Mouse (Mus musculus) hindbrain, embryonic 16.5 days (tissue): Measurements from ENCODE around the gene Neu1. TPM values are rescaled to one million over a fixed set of nuclear protein-coding genes. Genes with fewer than 3 reads are reported as not detected.

ENCODE experiments used
- ATAC-seq: fragments of 200-750 bp; cut with Nextera tagmentation; 2 replicates; pipeline ENCODE4 v1.8.0; 2017; ENCODE audit warnings: moderate TSS enrichment, moderate library complexity
- H3K27ac ChIP-seq: fragments of 300-500 bp; sonication (generic); 2 replicates; pipeline ENCODE4 v1.5.1; 2014; ENCODE audit warnings: low read depth, mild to moderate bottlenecking, control low read depth, low read length, moderate library complexity
- H3K27me3 ChIP-seq: fragments of 300-500 bp; sonication (generic); replicated peaks from 2 replicates; pipeline ENCODE4 v1.6.1; 2014; ENCODE audit warnings: low read length; ENCODE audit not compliant: control insufficient read depth, insufficient read depth
- H3K36me3 ChIP-seq: fragments of 300-500 bp; sonication (generic); 2 replicates; pipeline ENCODE4 v1.6.1; 2014; ENCODE audit warnings: mild to moderate bottlenecking, low read length, moderate library complexity, mixed read lengths; ENCODE audit not compliant: control insufficient read depth, insufficient read depth
- H3K4me1 ChIP-seq: fragments of 300-500 bp; sonication (generic); 2 replicates; pipeline ENCODE4 v1.6.1; 2014; ENCODE audit warnings: low read depth, low read length; ENCODE audit not compliant: control insufficient read depth, insufficient read depth
- H3K4me2 ChIP-seq: fragments of 300-500 bp; sonication (generic); 2 replicates; pipeline ENCODE4 v1.6.1; 2014; ENCODE audit warnings: mild to moderate bottlenecking, low read length, control low read depth, moderate library complexity
- H3K4me3 ChIP-seq: fragments of 300-500 bp; sonication (generic); 2 replicates; pipeline ENCODE4 v1.5.1; 2014; ENCODE audit warnings: mild to moderate bottlenecking, low read length, control low read depth, moderate library complexity
- H3K9ac ChIP-seq: fragments of 300-500 bp; sonication (generic); 2 replicates; pipeline ENCODE4 v1.6.1; 2014; ENCODE audit warnings: low read depth, mild to moderate bottlenecking, control low read depth, low read length, moderate library complexity
- H3K9me3 ChIP-seq: fragments of 300-500 bp; sonication (generic); 2 replicates; pipeline ENCODE4 v1.6.1; 2014; ENCODE audit warnings: mild to moderate bottlenecking, low read length, moderate library complexity; ENCODE audit not compliant: control insufficient read depth
- WGBS: fragments of 180-500 bp; shearing (Covaris S2); extraction: QIAGEN DNeasy Blood & Tissue Kit; methylation state at CpG from one replicate; pipeline ENCODE4 v1.1.7; 2014; 5-methylcytosine and 5-hydroxymethylcytosine counted together
- polyA plus RNA-seq: library from polyadenylated mRNA; unstranded; fragments of >200 nt; fragmentation: Nextera tagmentation; extraction: Ambion mirVana; gene quantifications from 2 replicates; pipeline ENCODE4 v1.2.1, GENCODE M21; 2015

The Neu1 gene
- polyA plus RNA-seq, 1 experiment from 2014 or later = 41.7 TPM

DNA sequence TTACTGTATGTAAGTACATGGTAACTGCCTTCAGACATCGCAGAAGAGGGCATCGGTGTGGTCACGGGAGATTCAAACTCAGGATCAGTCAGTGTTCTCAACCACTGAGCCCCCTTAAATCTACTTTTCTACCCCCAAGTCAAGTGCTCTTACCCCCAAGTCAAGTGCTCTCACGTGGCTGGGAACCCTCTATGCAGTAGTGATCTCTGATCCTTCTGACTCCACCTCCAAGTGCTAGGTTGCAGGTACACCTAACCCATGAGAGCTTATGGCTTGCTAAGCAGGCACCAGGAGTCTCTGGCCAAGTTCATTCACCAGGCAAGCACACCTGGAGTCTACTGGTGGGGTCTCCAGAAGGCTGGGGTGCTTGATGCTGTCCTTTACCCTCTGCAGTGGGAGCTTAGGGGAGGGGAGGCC is 18.5 kb downstream of the Neu1 start:
- H3K4me2 ChIP-seq = no peak overlapping the region
- H3K36me3 ChIP-seq = peaks cover 6% of the 10 kb centered on the region
- no peaks in the 10 kb centered on the region for H3K27me3 ChIP-seq
- H3K4me3 ChIP-seq = no peak overlapping the region
- H3K9me3 ChIP-seq = no peaks in the 10 kb centered on the region
- H3K27ac ChIP-seq = no peak overlapping the region
- H3K4me1 ChIP-seq = peaks cover 11% of the 10 kb centered on the region
- no peak overlapping the region for H3K9ac ChIP-seq
- ATAC-seq = no peak
- WGBS = 43% methylated on average over 4 of the region's 4 CpGs

DNA sequence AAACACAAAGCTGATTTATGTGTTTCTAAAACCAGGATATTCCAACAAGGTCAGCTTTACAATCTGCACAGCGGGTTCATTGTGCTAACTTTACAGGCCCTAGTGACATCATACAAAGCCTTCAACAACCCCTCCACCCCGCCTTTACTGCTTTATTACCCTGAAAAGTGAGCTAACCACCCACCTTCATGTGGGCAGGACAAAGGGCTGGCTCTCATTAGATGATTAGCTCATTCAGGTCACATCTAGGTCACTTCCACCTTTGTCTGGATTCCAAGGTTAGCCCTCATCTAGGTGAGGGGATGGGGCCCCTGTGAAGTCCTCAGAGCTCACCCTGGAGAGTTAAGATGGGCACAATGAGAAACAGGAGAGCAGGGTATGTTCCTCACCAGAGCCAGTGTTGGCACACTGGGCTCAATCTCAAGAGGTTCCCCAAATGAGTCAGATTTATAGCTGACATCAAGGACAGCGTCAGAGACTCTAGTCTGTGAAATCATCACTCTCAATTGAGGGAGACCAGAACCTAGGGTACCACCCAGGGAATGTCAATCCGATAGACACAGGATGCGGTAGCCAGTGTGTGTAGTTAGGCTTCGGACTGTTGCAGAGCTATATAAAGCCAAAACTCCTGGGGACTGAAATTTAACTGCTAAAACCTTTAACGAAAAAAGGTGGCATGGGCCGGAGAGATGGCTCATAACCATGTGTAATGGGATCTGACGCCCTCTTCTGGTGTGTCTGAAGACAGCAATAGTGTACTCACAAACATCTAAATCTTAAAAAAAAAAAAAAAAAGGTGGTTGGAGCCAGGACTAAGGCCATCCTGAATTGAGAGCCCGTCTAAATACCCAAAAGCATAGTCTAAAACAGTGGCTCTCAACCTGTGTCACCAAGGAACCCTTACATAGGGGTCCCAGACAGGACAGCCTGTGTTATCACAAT is 19.7 kb downstream of the Neu1 start:
- Histone ChIP-seq H3K27me3 (no peaks in the 10 kb centered on the region), H3K9ac (peak overlapping the region; percentile 93), H3K36me3 (peaks cover 6% of the 10 kb centered on the region), H3K4me1 (peaks cover 11% of the 10 kb centered on the region), H3K27ac (peak overlapping the region; percentile 51), H3K4me2 (peak overlapping the region; percentile 64), H3K9me3 (no peaks in the 10 kb centered on the region), H3K4me3 (peak overlapping the region; percentile 78)
- 24% methylated on average over 10 of the region's 10 CpGs for WGBS
- no peak for ATAC-seq

DNA sequence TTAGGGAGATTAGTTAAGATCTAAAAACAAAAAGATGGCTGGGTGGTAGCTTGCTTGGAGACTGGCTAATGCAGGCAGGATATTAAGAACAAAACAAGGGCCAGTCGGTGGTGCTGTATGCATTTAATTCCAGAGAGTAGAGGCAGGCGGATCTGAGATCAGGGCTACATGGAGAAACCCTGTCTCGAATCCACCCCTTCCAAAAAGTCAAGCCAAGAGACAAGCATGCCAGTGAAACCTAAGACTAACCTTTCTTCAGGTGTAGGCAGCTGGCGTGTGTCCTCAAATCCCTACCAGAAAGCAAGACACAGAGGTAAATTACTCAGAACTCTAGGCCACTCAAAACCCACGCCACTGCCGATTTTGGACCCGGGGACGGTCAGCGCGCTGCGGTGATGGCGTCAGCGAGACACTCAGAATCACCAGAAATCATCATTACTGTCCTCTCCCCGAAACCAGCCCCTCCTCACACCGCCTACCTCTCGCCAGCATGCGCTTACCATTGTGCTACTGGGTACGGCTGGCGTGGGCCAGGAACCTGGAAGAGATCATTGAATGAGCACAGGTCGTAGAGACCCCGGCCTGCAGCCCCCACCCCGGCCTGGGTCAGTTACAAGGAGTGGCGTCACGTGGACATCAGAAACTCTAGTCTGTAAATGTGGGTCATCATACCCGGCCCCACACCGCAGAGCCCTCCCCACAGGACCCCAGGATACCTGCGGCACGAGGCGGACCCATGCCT is 20.8 kb downstream of the Neu1 start:
- ATAC-seq = no peak; the same call in 1 of the 2 replicates
- H3K27me3 ChIP-seq = no peaks in the 10 kb centered on the region
- WGBS = under 1% methylated on average over 29 of the region's 29 CpGs
- peaks cover 6% of the 10 kb centered on the region for H3K36me3 ChIP-seq
- peak overlapping the region; percentile 84 for H3K27ac ChIP-seq
- peak overlapping the region; percentile 93 for H3K9ac ChIP-seq
- H3K4me3 ChIP-seq = peak overlapping the region; percentile 78
- peak overlapping the region; percentile 64 for H3K4me2 ChIP-seq
- peaks cover 11% of the 10 kb centered on the region for H3K4me1 ChIP-seq
- no peaks in the 10 kb centered on the region for H3K9me3 ChIP-seq

DNA sequence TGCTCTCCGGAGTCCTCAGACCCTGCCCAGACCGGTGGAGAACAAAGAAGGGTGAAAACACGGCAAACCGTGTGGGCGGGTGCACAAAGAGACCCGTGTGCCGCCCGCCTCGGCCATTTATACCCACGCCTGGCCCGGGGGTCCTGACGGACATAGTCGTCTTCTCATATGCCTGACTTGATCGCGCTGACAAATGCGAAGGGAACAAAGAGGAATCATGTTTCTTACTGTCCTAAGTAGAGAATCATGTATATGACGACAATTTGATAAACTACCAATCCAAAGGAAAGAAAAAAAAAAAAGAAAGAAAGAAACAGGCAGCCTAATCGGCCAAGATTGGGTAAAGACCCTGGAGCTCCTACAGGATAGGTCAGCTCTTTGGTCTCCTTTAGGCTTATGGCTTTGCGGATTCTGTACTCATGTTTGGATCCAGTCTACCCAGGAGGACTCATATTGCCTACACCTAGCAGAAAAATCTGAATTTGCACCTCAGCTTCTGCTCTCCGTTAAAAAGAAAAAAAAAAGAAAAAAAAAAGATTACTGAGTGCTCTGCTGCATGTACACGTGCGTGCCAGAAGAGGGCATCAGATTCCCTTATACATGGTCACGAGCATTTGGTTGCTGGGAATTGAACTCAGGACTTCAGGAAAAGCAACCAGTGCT is 21.5 kb downstream of the Neu1 start:
- H3K4me2 ChIP-seq = peak overlapping the region; percentile 50
- peak overlapping the region; percentile 84 for H3K27ac ChIP-seq
- peaks cover 11% of the 10 kb centered on the region for H3K4me1 ChIP-seq
- peak overlapping the region; percentile 78 for H3K4me3 ChIP-seq
- 0% methylated on average over 23 of the region's 23 CpGs for WGBS
- H3K9ac ChIP-seq = peak overlapping the region; percentile 93
- ATAC-seq = peak; percentile 88
- H3K9me3 ChIP-seq = no peaks in the 10 kb centered on the region
- peaks cover 6% of the 10 kb centered on the region for H3K36me3 ChIP-seq
- no peaks in the 10 kb centered on the region for H3K27me3 ChIP-seq

DNA sequence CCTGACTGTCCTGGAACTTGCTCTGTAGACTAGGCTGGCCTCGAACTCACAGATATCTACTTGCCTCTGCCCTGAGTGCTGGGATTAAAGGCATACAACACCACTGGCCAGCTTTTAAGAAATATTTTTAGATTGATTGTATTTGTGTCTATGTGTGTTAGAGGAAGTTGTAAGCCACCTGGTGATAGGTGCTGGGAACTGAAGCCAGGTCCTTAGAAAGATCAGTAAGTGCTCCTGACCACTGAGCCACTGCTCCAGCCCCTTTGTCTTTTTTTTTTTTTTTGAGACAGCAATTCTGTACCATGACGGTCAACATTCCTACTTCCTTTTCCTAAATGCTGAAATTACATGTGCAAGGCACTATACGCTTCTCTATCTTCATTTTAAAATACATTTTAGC is 22.2 kb downstream of the Neu1 start:
- WGBS = 91% methylated on average over 3 of the region's 3 CpGs
- Histone ChIP-seq H3K27ac (no peak overlapping the region), H3K9me3 (no peaks in the 10 kb centered on the region), H3K9ac (no peak overlapping the region), H3K4me1 (peaks cover 11% of the 10 kb centered on the region), H3K27me3 (no peaks in the 10 kb centered on the region), H3K4me3 (no peak overlapping the region), H3K4me2 (no peak overlapping the region; the same call in 1 of the 2 replicates), H3K36me3 (peaks cover 6% of the 10 kb centered on the region)
- no peak for ATAC-seq

DNA sequence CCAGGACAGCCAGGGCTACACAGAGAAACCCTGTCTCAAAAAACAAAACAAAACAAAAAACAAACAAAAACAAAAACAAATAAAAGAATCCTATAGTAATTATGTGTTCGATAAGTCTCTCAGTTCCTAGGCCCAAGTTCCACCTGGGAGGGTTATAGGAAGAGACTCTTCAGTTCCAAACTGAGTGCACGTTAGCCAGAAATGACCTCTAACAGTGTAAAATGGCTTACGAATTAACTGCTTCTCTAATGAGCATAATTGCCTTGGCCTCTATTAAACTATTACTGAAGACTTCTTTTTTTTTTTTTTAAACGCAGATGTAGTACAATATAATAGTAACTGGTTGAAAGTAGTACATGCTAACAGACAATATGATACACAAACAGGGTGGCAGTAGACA is 22.9 kb downstream of the Neu1 start:
- no peaks in the 10 kb centered on the region for H3K9me3 ChIP-seq
- H3K27ac ChIP-seq = no peak overlapping the region
- no peak for ATAC-seq
- no peak overlapping the region for H3K9ac ChIP-seq
- H3K4me1 ChIP-seq = peaks cover 11% of the 10 kb centered on the region
- no peak overlapping the region for H3K4me3 ChIP-seq
- H3K36me3 ChIP-seq = peaks cover 6% of the 10 kb centered on the region
- H3K4me2 ChIP-seq = no peak overlapping the region
- 89% methylated on average over 4 of the region's 4 CpGs for WGBS
- H3K27me3 ChIP-seq = no peaks in the 10 kb centered on the region

DNA sequence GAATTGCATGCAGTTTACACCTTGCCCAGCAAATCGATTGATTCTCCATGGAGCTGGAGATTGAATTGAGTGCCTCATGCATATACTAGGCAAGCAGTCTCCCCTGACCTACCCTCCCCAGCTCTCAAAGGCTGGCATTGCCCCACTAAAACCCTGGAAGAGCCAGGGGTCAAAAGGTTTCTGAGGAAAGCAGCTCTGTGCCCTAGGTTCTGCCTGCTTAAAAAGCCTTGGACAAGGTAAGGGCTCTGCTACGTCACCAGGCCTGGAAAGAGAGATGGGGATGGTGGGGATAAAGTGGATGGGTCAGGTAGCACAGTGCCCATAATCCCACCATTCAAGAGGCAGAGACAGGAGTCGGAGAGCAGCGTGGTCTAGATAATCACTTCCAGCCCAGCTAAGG is 23.8 kb downstream of the Neu1 start:
- WGBS = 86% methylated on average over 4 of the region's 4 CpGs
- no peak overlapping the region for H3K4me2 ChIP-seq
- no peak overlapping the region for H3K4me3 ChIP-seq
- peaks cover 12% of the 10 kb centered on the region for H3K4me1 ChIP-seq
- H3K9me3 ChIP-seq = no peaks in the 10 kb centered on the region
- ATAC-seq = no peak
- H3K36me3 ChIP-seq = peaks cover 2% of the 10 kb centered on the region
- no peaks in the 10 kb centered on the region for H3K27me3 ChIP-seq
- H3K27ac ChIP-seq = no peak overlapping the region
- no peak overlapping the region for H3K9ac ChIP-seq

DNA sequence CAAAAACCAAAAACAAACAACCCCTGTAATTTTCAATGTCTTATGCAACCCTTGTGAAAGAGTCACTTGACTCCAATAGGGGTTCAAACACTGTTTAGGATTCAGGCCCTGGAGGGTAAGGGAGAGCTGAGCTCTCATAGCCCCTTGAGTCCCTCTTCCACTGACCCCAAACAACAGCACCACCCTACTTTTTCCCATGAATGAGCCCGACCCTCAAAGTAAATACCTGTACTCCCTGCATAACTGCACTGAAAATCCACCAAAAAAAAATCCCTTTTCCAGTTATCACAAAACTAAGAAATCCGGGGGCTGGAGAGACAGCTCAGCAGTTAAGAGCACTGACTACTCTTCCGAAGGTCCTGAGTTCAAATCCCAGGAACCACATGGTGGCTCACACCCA is 24.8 kb downstream of the Neu1 start:
- no peaks in the 10 kb centered on the region for H3K36me3 ChIP-seq
- H3K27me3 ChIP-seq = no peaks in the 10 kb centered on the region
- H3K4me1 ChIP-seq = peaks cover 5% of the 10 kb centered on the region
- no peak for ATAC-seq
- no peaks in the 10 kb centered on the region for H3K9me3 ChIP-seq
- WGBS = 77% methylated on average over 3 of the region's 3 CpGs
- H3K4me2 ChIP-seq = no peak overlapping the region
- H3K9ac ChIP-seq = no peak overlapping the region
- no peak overlapping the region for H3K27ac ChIP-seq
- no peak overlapping the region for H3K4me3 ChIP-seq

DNA sequence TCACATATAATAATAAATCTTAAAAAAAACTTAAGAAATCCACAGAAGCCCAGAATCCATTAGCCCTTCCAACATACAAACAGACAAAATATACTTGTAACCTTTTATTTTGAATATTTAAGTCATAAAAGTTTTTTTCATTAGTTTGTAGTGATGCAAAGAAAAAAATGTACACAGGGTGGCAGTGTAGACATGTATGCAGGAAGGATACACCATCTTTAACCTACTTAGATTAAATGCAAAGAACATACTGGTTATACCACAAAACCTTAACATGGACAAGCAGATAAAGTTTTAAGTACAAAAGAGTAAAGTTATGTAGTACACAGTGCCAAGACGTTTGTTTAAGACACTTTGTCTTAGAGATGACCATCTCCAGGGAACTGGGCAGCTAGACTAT is 25.3 kb downstream of the Neu1 start:
- Histone ChIP-seq H3K9me3 (no peaks in the 10 kb centered on the region), H3K9ac (no peak overlapping the region), H3K4me2 (no peak overlapping the region), H3K4me1 (peaks cover 2% of the 10 kb centered on the region; the same call in 1 of the 2 replicates), H3K27ac (no peak overlapping the region), H3K4me3 (no peak overlapping the region), H3K27me3 (no peaks in the 10 kb centered on the region), H3K36me3 (no peaks in the 10 kb centered on the region)
- 34% methylated on average over 1 of the region's 1 CpGs for WGBS
- no peak for ATAC-seq
